Mouse (Mus musculus): Measurements from ENCODE around the gene Synpo2.

The Synpo2 gene

GRCm38 (mm10) chr3:123204658-123205057 is 31.3 kb downstream of the Synpo2 start:
- DNase-seq: no peak

- no peak for DNase-seq
Measured at GRCm38 (mm10) chr3:123201798-123202197, 34.2 kb downstream of the Synpo2 start.

DNA sequence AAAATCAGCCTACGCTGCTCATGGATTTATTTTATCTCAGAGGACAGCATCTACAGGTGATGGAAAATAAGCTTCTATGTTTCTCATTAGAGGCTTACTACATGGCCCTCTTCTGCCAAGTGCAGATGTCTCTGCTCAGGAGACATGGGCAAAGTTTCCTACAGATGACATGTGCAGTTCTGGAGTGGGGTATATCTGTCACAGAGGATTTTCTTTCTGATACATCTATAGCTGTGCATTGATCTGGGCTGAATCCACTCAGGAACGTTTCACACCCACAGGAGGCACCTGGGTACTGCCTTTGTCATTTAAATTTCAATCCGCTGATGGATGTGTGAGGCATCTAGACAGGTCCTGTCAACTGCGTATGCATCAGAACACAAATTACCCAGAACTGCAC is 42.2 kb downstream of the Synpo2 start:
- no peak for DNase-seq

GRCm38 (mm10) chr3:123191602-123192001 is 44.3 kb downstream of the Synpo2 start:
- DNase-seq: no peak

- no peak for DNase-seq
Measured at GRCm38 (mm10) chr3:123190329-123190728, 45.6 kb downstream of the Synpo2 start.

- no peak for DNase-seq
Measured at GRCm38 (mm10) chr3:123189826-123190225, 46.1 kb downstream of the Synpo2 start.

DNA sequence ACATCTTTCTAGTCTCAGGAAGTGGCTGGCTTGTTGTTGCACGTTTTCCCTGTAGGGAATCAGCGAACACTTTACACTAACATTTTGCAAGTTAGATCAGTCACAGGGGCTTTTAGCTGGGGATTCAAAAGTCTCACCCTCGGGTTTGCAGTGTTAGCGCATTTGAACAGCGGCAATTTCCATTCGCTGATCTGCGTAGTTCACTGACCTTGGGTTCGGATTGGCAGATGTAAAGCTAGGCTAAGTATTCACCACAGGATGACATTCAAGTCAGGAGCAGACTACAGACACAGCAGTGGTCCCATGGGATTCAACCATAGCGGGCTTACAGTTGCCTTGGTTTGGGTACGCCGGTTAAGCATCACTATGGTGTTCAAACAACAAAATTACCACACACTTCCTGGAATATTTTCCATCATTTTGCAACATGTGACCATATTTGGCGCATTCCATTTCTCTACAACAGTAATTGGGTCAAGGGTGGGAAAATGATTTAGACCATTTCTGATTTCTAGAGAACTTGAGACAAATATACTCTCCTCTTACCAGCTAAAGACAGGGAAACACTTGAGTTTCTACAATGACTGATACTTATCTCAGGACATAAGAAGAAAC is 47.2 kb downstream of the Synpo2 start:
- DNase-seq: no peak

DNA sequence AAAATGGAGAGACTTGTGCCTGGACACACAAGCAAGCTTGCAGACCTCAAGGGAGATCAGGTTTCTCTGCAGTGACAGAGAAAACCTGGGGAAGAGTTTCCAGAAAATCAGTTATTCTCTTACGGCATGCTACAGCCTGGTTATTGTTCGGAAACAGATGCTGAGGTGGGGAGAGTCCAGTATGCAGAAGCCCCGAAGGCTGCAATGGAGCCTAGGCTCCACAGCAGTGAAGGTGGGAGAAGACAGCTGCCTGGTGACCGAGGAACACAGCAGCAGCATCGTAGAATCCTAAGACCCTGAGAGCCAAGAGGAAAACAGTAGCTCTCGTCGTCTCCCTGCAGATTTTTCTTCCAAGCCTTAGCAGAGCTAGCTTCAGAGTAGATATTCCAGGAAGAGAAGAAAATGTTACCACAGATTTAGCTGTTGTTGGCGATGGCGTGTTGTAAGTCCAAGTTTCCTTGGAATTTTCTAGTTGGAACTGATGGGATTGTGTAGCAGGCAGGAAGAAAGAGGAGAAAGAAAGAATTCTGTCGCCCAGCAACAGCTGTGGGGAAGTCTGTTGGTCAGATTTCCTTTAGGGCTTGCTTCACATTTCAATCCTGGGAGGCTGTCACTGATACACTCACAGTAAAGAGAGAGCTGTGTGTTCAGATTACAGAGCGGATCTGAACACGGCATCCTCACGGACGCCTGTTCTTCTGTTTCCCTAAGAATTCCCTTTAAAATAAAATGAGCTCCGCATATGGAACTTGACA is 48.4 kb downstream of the Synpo2 start:
- DNase-seq: no peak

DNA sequence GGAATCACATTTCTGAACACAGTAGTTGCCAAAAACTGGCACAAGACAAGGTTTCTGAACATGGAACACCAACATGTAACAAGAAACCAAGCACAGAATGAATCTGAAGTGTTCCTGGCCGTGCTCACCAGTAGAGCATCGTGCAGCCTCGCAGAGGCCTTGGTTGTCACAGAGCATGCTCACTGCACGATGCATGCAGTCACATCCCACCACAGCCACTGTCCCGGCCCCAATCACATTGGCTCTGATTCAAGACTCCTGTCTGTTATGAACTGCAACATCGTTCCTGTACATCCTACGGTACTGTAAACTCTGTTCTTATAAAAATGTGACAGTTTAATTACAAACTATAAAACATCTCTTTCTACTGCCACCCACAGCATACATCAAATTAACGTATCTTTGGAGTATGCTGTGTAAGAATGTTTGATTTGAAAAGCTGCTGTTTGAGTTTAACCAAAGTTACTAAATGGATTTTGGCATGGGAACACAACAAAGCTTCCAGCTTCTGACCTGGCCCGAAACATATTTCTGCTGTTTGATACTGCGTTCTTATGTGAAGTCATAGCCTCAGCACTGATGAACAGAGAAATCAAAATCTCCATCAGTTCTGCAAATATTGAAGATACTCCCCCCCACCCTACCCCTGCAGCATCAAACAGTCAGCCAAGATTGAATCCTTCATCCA is 50.6 kb downstream of the Synpo2 start:
- DNase-seq: peak in 1 of 2 experiments; percentile 31

DNA sequence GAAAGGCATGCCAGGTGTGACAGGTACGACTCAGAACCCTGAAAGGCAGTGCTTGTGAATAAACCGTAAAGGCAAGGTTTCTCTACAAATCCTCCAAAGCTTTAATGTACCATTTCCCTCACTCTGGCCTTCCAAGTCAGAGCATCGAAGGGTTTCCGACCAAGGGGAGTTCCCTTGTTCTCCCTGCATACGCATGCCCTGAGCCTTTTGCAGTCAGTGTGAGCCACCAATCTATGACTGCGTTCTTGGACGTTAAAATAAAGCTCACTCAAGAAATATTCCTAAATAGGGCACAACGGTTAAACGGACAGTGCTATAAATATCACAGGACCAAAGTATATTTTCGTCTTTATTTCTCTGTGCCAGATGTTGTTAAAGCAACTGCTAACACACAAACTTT is 51.7 kb downstream of the Synpo2 start:
- DNase-seq: no peak

DNA sequence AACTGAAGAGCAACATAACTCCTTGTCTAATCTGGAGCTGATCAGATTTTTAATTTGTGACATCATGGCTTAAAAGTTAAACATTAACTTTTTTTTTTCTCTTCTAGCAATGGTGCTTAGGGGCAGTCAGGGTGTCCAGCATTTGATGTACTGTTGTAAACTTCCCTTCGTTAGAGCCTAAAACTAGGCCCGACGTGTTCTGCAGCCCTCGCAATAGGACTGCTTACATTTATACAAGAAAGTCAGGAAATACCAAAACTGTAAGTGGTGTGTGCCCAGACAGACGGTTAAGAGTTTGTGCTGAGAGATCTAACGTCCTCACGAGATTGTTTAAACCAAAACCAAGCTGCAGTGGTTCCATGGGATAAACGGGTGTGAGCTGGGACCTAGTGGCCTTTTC is 56.4 kb downstream of the Synpo2 start:
- DNase-seq: no peak

DNA sequence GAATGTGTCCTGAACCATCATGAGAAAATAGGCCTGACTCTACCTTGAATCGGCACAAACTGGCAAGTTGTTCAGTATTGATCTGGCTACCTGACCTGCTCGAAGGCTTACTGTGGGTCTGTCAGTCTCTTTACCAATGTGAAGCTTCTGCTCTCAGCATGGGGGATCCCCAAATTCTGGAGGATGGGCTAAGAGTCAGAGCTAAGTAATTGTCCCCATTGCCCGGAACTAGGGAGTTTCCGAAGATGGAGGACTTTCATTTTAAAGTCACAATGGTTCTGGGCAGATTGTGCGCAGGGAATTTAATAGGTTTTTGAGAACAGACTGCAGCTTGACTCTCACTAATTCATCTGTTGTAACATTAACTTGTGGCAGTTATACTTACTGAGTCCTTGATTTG is 56.9 kb downstream of the Synpo2 start:
- DNase-seq: no peak

DNA sequence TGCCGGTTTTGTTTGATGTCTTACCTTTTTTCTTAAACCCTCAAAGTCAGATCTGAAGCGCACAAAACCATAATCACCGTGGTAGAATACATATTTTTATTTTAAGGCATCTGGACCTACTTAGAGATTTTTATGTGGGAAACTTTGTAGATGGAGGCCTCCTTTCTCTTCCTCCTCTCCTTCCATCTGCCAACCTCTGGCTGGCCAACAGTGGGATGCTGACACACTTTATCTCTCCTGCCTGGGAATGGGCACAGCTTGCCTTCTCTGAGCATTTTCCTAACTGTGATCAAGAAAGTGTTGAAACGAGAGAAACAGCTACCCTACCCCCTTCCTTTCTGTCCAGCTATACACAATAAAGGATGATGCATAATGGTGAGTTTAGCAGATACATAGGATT is 57.5 kb downstream of the Synpo2 start:
- no peak for DNase-seq

DNA sequence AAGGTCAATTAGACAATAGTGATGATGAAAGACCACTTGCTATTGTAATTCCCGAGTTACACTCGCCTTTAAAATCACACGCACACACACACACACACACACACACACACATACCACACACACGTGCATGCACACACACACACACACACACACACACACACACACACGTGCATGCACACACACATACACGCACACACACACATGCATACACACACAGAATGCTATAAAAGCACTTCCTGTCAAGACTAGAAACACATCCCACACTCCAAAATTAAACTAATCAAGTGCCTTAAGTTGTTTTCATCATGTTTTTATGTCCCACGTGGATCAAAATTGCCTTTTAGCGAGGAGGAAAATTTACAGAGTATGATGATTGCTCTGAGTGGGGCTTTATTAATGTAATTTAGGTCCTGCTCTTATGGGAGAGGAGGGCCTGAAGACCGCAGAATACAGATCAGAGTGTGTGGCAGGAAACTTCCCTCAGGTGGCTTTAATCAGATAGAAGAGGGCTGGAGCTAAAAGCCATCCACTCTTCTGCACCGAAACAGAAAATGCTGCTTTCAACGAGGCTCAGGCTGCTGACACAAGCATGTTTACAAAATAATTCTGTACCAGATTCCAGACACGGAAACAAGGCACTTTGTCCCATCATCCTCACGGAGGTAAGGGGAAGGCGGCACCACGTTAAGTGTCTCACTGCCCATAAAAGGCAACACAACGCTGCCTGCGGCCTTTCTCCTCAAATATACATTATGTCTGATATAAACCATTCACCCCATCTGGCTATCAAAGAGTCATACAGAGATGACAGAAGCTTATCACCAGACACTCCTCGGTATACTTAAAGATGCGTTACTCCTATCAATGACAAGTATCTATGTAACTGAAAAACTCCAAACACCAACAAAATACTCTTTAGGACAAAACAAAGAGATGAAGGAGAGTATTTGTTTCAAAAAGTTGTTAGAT is 59.3 kb downstream of the Synpo2 start:
- no peak for DNase-seq

DNA sequence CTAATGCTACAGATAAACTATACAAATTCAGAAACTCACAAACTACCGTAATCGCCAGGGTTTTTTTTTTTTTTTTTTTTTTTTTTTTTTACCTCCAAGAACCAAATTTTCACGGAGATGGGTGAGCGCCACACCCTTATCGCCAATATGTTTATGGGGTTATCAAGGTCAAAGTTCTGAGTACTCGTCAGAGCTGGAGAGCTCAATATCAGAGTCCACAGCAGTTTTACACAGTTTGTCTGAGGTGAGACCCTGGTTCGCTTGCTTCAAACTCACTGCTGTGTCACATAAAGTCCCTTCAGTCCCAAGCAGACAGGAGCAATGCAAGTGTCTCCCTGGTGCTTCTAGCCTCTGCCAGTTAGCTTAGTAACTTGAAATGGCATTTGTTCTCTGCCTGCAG is 60.8 kb downstream of the Synpo2 start:
- DNase-seq: no peak

DNA sequence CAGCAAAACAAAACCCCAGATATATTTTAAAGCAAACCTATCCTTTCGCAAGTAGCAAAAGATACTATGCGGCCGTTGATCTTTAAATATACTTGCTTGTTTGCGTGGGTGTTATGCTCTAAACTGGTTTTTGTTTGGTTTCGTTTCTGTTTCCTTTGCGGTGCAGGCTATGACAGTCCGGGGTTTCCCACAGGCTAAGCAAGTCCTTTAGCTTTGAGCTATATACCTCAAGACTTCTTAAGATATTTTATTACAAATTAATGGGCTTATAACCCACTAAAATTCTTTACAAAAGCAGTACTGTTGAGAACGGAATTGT is 61.6 kb downstream of the Synpo2 start:
- no peak for DNase-seq

DNA sequence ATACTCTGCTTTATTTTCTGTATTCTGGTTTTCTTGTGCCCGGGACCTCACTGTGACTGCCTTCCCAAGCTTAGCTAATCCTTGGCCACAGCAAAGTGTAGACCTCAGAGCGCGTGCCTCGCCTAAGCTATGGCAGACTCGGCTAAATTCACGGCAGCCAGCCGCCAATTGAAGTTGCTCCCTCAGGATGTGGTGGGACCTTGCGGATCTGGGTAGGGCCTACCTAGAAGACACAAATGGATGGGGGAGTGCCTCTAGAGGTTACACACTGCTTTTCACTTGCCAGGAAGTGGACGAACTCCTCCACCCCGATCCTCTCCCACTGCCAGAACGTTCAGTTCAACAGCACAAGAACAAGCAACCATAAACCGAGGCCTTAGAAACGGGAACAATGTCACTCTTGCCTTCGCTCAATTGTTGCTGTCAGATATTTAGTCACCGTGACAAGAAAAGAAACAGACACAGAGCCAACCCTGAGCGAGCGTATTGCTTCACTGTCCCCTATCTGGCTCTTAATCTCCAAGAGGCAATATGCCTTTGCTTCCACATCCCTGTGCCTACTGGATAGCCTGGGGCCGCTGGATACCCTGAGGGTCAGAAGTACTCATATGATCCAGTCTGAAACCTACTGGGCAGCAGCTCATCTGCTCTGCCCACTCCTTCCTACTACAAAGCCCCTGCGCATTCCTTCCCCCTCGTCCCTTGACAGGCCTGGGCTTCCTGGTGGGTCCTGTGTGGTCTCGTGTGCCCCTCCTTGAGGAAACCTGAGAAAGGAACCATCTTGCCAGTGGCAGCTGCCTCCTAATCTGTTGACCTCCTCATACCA is 62.2 kb downstream of the Synpo2 start:
- DNase-seq: no peak

- DNase-seq: no peak
Measured at GRCm38 (mm10) chr3:123172151-123172550, 63.8 kb downstream of the Synpo2 start.

DNA sequence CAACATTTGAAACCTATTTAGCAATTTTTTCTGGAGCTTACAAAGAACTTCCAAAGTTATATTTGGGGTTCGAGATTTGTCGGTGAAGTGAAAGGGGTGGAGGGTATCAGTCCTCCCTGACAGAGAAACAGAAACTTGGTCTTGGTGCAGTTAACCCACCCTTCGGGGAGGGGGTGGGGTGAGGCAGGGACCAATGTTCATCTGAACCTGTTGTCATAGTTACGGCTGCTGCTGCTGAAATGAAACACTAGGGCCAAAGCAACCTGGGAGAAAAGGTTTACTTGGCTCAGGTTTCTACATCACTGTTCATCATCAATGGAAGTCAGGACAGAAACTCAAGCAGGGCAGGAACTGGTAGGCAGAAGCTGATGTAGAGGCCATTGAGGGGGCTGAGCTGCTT is 66.6 kb downstream of the Synpo2 start:
- DNase-seq: no peak

- DNase-seq: peak in 1 of 2 experiments; percentile 68
Measured at GRCm38 (mm10) chr3:123168815-123169214, 67.1 kb downstream of the Synpo2 start.

GRCm38 (mm10) chr3:123166450-123166849 is 69.5 kb downstream of the Synpo2 start:
- DNase-seq: no peak

GRCm38 (mm10) chr3:123164183-123164582 is 71.8 kb downstream of the Synpo2 start:
- no peak for DNase-seq

Data from lung, postnatal 4 days (tissue).